In the genomic region with DNA sequence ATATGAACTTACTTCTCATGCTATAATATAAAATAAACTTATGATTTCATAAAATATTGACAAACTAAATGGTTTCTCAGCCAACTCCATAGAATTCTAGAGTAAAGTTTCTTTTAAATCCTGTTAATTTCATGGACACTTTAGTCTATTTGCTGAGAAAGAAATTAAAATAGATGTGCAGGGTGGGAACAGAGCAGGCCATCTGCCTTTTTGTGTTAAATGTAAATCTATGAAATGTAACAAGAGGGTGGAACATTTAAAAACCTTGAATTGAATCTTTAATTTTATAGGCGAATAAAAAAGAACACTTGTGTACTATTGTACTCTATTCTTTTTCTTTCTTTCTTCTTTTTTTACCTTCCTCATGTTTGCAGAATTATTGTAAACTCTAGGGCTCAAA, we compare ENCODE assay signal across 20 mouse cellular contexts.
DNase-seq lines count a peak whose midpoint lies in the region; ATAC-seq and TF ChIP-seq lines count a peak whose summit lies in the region.
"Had no signal": no experiment of that assay in that cellular context is flagged by ENCODE, and none has a peak within 500 bp of the region (broad histone marks: within the 10 kb centered on the region; RNA-seq: fewer than 3 reads in every experiment).

No protein-coding gene starts in this region.

- peak overlapping the region; percentile 3; the same call in 1 of the 2 replicates for H3K27ac ChIP-seq in left cerebral cortex, adult 2 months

- no peak overlapping the region for H3K4me3 ChIP-seq in left cerebral cortex, adult 2 months

- ATAC-seq in frontal cortex, adult (ENCODE audit: low TSS enrichment), result peak; percentile 89
- ATAC-seq: activated CD4-positive, CD25-positive, alpha-beta regulatory T cell, adult 4 months; CD4-positive, CD25-positive, alpha-beta regulatory T cell, adult 4 months; Patski had no signal

- TF ChIP-seq CTCF in left cerebral cortex, adult 2 months (IDR thresholded peaks at IDR 0.05), result no peak

- intact Hi-C loops in left cerebral cortex, adult 2 months (cut with DNase I), result loop anchor here (5.0 kb wide), 1 partner anchor 465 kb away; no protein-coding TSS in a partner anchor
- intact Hi-C loops in left cerebral cortex, postnatal 36 days (cut with DNase I), result no loop called here

- DNase-seq in frontal cortex, postnatal 10 days (ENCODE audit: low spot score in 2 of 2), result no peak
- DNase-seq in left cerebral cortex, adult 2 months (ENCODE audit: extremely low spot score in 1 of 2, low spot score in 2 of 2), result no peak
- no peak for DNase-seq in left cerebral cortex, postnatal 36 days (ENCODE audit: low spot score in 2 of 2)
- DNase-seq in brain, adult 2 months (ENCODE audit: low read depth, low spot score), result peak; percentile 49
- DNase-seq in layer of hippocampus, adult 18-20 months (ENCODE audit: low spot score in 2 of 2), result no peak
- DNase-seq: adrenal gland, adult 2 months; adrenal gland, adult 8-10 months; adrenal gland, postnatal 10 days; adrenal gland, postnatal 14 days; adrenal gland, postnatal 25 days; adrenal gland, postnatal 36 days; B cell, adult 2 months; cerebellum, adult 11 months; cerebellum, adult 11-12 months; cerebellum, adult 18-20 months; cerebellum, adult 2 months had no signal
